Mouse (Mus musculus) adrenal gland, adult (tissue): Measurements from ENCODE around the gene Slc16a5.
A peak's percentile ranks its signal among the peaks of the same experiment; 100 is the strongest.
"Not testable (repeated sequence)": the region's sequence is repeated elsewhere in the genome, so short reads cannot be mapped to it uniquely, and the experiment has no call there.

Experiments used
- DNase-seq, 2 experiments: peaks; one replicate each; pipeline ENCODE4 v3.0.0; 2022 to 2023; ENCODE audit warnings: low spot score in 1 of 2; ENCODE audit not compliant: inconsistent age in 2 of 2

Gene Slc16a5

GRCm38 (mm10) chr11:115477388-115477787 lies 15.1 kb downstream of the Slc16a5 start:
- not testable (repeated sequence) for DNase-seq

- no peak for DNase-seq
Measured at GRCm38 (mm10) chr11:115478296-115478938, 16.1 kb downstream of the Slc16a5 start.

DNA sequence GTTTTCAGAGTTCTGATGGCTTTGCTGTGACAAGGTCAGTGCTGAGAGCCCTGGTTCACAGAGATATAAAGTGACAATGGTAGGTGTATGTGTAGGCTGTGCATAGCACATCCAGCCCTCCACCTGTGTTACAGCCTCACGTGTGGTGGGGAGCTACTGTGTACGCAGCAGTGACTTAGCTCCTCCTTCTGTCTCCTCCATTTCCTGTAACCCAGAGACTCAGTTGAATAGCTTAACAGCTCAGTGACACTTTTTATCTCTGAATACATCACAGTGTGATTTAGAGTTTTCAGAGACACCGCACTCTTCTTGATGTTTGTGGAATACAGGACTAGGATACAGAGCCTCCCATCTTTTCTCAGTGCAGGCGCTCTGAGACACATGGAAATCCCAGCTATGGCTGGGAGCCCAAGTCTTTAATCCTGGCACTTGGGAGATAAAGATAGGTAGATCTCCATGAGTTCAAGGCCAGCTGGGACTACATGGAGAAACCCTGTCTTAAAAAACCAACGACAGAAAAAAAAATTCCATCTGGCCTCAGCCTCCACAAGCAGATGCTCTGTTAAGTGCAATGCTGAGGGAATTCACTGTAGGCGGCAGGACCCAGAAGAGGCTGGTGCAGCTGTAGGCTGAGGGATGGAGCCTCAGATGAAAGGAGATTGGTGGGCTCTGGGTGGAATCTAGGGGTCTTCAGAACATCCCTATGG lies 19.4 kb downstream of the Slc16a5 start:
- DNase-seq = no peak

- no peak for DNase-seq
Measured at GRCm38 (mm10) chr11:115483278-115483677, 21.0 kb downstream of the Slc16a5 start.

GRCm38 (mm10) chr11:115483726-115484125 lies 21.5 kb downstream of the Slc16a5 start:
- DNase-seq = peak; percentile 73 to 94

- no peak for DNase-seq
Measured at GRCm38 (mm10) chr11:115485155-115485554, 22.9 kb downstream of the Slc16a5 start.

GRCm38 (mm10) chr11:115488551-115489104 lies 26.4 kb downstream of the Slc16a5 start:
- no peak for DNase-seq

- DNase-seq = peak; percentile 71 to 85
Measured at GRCm38 (mm10) chr11:115490441-115491355, 28.4 kb downstream of the Slc16a5 start.

GRCm38 (mm10) chr11:115491356-115492083 lies 29.2 kb downstream of the Slc16a5 start, which contains the start of gene Nt5c:
Nt5c (minus strand) TSS chr11:115491862.
- peak; percentile 89 to 96 for DNase-seq

DNA sequence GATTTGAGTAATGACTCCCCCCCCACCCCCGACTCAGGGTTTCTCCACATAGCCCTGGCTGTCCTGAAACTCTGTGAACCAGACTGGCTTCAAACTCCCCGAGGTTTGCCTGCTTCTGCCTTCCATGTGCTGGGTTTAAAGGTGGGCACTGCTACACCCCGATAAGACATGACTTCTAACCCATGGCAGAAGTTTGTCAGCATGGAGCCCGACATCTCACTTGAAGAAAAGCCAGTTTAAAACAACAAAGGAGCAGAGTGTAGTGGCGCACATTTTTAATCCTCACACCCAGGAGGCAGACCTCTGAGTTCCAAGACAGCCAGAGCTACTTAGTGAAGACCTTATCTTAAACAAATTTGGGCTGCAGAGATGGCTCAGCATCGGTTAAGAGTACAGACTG lies 30.1 kb downstream of the Slc16a5 start:
- DNase-seq = no peak

- not testable (repeated sequence) for DNase-seq
Measured at GRCm38 (mm10) chr11:115496559-115496958, 34.3 kb downstream of the Slc16a5 start.

GRCm38 (mm10) chr11:115502636-115503035 lies 40.4 kb downstream of the Slc16a5 start:
- no peak for DNase-seq

GRCm38 (mm10) chr11:115506586-115506985 lies 44.3 kb downstream of the Slc16a5 start:
- no peak for DNase-seq

- no peak for DNase-seq
Measured at GRCm38 (mm10) chr11:115508061-115508460, 45.8 kb downstream of the Slc16a5 start.

- DNase-seq = no peak
Measured at GRCm38 (mm10) chr11:115509773-115510506, 47.7 kb downstream of the Slc16a5 start.

DNA sequence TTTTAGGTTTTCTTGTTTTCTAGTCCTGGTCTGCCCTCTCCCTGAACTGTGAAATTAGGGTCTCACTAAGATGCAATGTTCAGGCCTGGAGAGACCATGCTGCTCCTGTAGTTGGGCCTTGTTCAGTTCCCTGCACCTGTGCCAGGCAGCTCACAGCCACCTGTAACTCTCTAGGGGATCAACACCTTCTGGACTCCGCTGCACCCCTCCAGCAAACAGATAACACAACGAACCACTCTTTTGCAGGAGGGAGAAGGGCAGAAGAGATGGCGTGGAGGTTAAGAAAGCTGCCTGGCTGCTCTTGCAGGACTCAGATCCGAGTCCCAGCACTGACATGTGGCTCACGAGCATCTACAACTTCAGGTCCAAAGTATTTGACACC lies 48.2 kb downstream of the Slc16a5 start:
- no peak for DNase-seq

GRCm38 (mm10) chr11:115511121-115511520 lies 48.8 kb downstream of the Slc16a5 start:
- DNase-seq = no peak

- peak in 1 of 2 experiments; percentile 43 for DNase-seq
Measured at GRCm38 (mm10) chr11:115512004-115512403, 49.7 kb downstream of the Slc16a5 start.

DNA sequence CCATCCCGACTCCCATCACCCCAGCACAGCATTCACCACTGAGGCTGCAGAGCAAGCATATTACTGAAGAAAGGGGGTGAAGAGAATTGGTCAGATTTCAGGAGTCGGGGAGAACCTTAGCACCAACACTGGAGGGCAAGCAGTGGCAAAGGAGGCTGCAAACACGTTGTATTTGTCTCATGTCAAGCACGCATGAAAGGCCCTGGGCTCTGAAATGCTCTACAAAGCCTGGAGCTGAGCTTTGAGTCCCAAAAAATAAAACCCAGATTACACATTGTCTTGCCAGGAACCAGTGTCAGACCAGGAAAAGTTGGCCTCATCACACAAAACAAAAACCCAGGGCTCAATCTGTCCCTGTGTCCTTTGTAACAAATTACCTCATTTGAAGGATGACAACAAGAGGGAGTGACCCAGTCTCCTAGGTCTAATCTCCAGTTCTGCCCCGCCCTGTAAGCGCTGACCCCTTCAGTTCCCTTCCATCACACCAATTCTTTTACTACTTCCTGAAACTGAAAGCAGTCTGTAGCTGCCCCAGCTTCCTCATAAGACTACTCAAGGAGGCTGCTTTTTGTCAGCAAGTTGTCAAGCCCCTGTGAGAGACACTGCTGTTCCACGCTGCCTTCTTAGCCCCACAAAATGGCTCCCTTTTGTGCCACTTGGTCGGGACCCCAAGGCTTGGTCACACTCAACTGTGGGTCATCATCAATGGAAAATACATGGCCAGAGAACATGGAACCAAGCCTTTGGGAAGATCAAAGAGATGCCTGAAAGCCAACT lies 50.3 kb downstream of the Slc16a5 start:
- peak in 1 of 2 experiments; percentile 66 for DNase-seq
